Mouse (Mus musculus): ENCODE results near the gene Nme8.

Gene Nme8

DNA sequence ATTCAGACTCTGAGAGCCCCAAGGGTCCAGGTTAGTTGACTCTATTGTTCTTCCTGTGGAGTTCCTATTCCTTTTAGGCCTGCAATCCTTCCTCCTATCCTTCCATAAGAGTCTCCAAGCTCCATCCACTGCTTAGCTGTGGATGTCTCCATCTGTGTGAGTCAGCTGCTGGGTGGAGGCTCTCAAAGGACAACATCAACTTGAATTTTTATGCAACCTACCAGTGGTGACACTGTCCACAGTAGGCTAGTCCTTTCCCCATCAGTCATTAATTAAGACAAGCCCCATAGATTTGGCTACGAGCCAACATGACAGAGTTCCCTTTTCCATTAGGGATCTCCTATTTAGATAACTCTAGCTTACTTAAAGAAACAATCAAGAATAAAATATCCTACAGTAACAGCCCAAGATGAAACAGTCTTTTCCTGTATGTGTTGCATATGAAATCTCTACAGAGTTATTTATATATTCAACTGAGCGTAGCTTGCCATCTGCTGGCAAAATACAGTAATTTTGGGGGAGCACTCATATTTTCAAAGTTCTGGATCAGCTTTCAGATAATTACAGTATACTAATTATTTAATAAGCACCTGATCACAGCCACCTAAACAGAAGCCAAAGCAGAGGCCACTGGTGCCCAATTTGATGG is 57.3 kb downstream of the Nme8 start:
- no peak for DNase-seq

GRCm38 (mm10) chr13:19636131-19636530 is 61.5 kb downstream of the Nme8 start:
- DNase-seq, result peak; percentile 32 to 44

DNA sequence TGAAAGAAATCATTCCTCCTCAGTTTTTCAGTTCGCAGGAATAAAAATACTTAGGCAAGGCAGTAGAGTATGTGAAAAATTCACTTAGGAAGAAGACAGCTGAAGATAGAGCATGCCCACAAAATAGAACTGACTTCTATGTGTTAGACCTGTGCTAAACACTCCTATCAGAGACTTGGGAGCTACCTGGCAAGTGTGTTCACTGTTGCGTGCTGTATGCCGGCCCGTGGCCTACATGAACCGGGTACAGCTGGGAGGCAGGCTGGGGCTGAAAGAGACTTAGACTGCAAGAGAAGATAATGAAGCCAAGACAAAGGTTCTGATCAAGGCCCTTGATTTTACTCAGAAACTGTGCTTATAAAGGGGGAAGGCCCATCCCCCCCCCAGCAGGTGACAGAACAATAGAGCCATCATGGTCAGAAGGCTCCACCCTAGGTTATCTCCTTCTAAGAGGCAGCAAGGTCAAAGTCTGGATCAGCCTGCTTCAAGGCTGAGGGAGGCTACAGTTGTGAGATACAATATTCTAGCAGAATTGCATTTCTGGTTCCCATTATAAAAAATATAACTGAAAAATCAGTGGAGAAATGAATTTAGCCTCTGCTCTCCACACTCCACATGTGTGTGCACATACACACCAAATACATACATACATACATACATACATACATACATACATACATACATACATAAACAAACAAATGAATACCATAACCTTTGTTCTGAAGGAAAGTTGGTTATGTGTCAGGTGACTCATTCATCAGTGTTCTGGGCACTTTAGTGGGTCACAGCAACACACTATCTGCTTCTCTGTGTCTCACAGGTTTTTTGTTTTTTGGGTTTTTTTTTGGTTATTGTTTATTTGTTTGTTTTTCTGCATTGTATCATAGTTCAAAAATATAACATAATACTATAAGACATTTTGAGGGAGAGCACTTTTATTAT is 66.6 kb downstream of the Nme8 start:
- no peak for DNase-seq

DNA sequence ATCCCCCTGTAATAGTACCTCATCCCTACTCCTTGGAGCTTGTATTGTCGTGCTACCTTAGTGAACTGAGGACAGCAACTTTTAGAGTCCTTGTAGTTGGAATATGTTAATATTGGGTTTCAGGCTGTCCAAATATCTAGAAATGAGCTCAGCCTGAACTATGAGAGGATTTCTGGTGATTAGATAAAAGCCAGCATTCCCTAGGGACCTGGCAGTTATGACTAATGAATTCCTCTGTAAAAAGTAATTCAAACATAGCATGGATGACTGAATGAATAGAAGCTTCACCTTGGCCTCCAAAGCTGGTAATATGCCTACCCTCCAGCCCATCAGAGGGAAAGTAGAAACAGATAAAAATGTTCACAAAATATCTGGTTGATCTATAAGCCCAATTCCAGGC is 71.1 kb downstream of the Nme8 start:
- no peak for DNase-seq

DNA sequence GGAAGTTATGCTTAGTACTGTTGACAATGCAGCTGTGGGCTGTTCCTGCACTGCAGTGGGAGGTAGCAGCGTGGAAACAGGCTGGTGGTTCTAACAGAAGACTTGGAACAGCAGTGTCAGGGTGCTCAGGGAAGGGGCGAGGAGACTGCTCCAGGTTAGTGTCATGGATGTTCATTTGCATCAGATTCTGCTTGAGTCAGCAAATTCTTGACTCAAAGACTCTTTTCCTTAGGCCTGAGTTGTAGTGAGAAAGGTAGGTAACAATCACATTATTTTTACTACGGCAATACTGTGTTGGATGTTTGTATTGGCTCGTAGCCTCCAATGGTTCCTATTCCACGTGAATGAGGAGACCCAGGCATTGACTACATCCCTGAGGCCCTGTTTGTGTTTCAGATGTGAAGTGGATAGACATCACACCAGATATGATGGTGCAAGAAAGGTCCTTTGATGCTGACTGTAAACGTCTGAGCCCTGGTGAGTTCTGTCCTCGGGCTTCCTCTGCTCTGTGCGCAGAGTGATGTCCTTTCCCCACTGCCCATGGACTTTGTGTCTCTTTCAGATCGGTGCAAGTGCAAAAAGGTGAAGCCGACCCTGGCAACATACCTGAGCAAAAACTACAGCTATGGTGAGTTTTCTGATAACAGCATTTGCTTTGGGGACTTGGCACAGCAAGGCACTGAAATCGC is 72.8 kb downstream of the Nme8 start:
- no peak for DNase-seq

DNA sequence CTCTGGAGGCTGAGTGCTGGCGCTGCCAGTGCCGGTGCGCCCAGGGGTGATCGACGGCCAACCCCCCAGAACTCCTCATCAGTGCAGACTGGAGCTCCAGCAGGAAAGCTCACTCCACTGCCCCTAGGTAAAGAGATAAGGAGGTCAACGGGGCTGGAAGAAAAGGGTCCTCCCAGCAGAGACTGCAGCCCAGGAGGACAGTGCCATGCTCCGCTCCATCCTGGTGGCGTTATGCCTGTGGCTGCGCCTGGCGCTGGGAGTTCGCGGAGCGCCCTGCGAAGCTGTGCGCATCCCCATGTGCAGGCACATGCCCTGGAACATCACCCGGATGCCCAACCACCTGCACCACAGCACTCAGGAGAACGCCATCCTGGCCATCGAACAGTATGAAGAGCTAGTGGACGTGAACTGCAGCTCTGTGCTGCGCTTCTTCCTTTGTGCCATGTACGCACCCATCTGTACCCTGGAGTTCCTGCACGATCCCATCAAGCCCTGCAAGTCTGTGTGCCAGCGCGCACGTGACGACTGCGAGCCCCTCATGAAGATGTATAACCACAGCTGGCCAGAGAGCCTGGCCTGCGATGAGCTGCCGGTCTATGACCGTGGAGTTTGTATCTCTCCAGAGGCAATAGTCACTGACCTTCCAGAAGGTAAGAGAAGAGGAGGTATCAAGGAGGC is 74.2 kb downstream of the Nme8 start:
- DNase-seq, result peak; percentile 20 to 49

DNA sequence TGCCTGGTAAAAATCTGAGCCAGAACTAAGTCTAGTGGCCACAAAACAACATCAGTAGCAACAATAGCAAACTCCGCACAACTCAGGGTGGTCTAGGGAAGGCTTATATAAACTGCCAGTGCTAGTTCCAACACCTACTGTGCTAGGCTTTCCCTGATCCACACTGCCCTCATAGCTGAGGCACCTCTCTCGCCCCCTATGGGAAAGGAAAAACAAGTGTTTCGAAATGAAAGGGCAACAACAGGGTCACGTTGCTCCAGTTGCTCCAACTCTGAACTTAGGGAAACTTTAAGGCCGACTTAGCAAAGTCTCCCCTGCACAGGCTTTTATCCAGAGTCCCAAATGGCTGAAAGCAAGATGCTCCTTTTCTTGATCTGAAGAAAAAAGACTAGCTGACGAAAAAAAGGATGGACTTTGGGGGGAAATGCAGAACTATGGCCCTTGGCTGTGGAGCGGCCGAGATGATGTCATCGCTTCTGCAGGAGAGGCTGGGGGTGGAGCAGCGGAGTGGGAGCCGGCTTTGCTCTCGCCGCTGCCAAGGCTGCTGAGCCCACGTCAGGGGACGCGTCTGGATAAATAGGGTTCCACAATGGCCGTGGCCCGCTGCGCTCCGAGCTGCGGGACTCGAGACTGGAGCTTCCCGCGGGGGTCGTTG is 74.9 kb downstream of the Nme8 start, which contains the start of gene Sfrp4:
Sfrp4 (plus strand) TSS at position 532 of the 655 bp plus-strand sequence.
- peak; percentile 19 to 42 for DNase-seq

DNA sequence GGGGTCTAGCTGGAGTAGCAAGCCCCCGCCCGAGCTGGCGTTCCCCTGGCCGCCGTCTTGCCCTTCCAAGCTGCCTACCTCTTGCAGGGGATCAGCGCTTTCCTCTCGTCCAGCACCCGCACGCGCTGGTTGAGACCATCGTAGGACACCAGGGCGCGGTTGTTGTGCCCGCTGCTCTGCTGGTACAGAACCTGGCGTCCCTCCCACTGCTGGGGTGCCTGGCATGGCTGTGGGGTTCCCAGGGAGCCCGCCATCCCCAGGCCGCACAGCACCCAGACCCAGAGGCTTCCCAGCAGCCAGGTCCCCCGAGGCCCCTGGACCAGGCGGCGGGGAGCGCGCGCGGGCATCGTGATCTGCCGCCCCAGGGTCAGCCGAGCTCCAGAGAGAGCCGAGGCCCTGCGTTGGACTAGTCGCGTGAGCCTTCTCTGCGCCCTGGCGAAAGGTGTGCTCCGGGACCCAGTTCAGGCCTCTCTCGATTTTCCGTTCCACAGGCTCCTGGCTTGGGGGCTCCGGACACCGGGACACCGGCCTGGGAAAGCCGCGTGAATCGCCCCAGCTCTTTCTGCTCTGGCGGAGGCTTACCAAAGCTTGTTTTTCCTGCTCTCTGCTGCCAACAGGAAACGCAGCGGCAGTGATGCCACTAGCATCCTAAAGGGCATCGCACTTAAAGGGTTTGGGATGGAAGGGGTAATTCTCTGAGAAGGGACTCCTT is 78.2 kb downstream of the Nme8 start, which contains the start of gene Epdr1:
Epdr1 (minus strand) TSS at position 712 of the 712 bp plus-strand sequence.
- peak; percentile 82 to 86 for DNase-seq

DNA sequence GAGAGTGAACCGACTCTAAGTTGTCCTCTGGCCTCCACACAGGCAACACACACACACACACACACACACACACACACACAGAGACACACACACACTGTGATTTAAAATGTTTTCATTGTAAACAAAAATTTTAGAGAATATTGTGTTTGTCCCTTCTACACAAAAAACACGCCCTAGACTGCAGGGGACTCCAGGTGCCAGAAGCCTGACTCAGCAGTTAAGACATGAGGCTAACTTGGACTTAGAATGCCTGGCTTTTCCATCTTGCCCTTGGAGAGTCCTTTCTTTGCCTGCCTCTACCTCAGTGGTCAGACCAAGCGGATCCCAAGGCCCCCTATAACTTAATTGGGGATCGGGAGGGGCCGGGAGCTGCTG is 78.8 kb downstream of the Nme8 start:
- DNase-seq, result no peak

DNA sequence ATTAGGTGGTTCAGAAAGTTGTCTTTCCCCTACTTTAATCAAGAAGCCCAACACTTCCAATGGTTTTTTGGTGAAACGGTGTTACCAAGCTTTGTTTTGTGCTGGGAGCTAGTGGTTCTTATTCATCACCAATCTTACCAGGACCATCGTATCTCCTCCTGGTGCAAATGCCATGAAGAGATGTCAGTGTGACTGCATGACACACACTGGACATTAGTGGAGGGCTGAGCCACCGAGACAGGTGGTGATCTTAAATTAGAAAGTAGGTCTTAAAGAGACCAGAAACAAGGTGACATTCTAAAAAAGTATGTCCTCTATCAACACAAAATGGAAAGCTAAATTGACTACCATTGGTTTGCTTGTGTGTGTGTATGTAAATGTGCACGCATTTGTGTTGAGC is 79.5 kb downstream of the Nme8 start:
- peak; percentile 47 to 52 for DNase-seq

DNA sequence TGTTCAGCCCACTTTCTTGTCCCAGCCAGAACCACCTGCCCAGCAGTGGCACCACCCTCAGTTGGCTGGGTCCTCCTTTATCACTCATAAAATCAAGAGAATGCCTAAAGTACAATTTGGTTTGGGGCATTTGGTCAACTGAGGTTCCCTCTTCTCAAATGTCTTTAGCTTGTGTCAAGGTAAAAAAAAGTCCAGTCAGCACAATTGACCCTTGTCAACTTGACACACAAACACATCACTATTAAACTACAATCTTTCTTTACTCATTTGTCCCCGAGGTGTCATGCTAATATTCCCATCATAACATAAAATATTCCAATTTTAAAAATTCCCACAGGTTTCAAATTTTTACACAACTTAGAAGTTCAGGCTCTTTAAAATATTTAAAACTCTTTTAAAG is 83.3 kb downstream of the Nme8 start:
- DNase-seq, result no peak

DNA sequence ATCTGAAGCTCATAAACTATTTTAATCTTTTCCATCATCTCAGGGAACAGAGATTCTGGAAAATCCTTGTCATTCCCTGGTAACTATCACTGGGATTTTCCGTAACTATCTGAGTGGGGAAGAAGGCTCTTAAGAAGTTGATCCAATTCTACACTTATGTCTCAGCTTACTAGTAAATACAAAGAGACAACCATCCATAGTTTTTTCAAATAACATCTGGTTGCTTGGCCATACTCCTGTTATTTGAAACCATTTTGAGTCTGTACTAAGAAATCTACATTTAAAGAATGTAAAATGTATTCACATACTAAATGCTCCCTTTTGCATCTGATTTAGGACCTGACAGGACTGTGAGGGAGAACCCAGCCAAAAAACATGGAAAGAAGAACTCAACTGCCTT is 84.2 kb downstream of the Nme8 start:
- no peak for DNase-seq

DNA sequence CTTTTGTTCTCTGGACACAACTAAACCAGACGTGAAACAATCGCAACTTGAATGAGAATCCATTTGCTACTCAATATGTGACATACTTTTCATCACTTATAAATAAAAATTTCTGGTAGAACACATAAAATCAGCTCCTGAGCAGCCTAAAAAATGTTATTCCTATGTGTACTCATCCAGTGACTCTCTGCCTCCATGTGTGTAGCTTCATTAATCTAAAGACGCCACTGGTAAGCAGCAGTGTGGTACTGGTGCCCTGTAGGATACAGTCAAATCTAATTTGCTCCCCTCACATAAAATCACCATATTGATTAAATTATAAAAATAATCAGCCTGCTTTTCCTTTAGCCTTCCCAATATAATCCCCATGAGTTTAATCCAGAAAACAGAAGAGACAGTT is 84.6 kb downstream of the Nme8 start:
- no peak for DNase-seq

DNA sequence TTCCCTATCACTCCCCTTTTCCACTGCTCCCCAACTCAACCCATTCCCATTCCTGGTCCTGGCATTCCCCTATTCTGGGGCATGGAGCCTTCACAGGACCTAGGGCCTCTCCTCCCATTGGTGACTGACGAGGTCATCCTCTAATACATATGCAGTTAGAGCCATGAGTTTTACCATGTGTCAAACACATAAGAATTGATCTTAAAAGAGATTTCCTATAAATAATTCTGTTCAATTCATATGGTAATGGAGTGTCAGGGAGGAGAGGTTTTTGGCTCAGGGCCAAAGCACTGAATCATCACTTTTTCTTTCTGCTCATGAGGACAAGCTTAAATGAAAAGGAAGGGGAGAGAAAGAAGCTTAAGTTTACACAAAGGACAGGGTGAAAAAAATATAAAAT is 85.2 kb downstream of the Nme8 start:
- peak; percentile 33 to 46 for DNase-seq

- no peak for DNase-seq
Observed at GRCm38 (mm10) chr13:19608120-19608519, 89.5 kb downstream of the Nme8 start.

GRCm38 (mm10) chr13:19604916-19605315 is 92.7 kb downstream of the Nme8 start:
- DNase-seq, result no peak

DNA sequence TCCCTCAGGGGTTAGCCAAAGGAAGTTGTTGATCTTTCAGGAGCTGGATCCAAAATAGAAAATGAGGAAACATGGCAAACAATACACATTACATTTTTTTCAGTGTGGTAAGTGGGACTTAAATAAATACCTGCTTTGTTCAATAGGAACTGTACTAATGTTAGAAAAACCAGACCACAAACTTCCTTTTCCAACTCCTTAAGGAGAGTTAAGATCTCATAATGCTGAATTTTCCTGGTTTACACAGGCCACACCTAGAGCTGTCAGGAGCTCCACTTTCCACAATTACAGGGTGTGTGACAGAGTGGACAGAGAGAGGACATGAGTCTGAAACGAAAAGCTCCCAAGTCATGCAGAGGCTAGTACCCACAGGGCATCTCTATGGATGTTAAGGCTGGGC is 93.9 kb downstream of the Nme8 start:
- DNase-seq, result no peak

- no peak for DNase-seq
Observed at GRCm38 (mm10) chr13:19602531-19602930, 95.1 kb downstream of the Nme8 start.

DNA sequence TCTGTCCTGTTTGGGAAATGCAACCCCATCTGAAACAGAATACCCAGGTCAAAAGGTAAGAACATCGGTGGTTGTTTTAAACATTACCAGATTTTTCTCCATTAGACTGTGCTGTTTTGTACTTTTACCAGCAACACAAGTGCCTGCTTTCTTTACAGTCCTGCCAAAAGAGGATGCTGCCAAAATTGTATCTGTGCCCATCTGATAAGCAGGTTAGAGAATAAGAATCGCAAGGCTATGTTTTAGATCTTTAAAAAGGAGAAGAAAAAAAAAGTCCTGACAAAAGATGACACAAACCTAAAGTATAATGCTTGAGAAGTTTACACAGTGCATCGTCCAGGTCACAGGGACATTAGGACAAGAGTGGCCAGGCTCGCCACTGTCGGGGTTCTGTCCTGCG is 98.4 kb downstream of the Nme8 start:
- no peak for DNase-seq

DNA sequence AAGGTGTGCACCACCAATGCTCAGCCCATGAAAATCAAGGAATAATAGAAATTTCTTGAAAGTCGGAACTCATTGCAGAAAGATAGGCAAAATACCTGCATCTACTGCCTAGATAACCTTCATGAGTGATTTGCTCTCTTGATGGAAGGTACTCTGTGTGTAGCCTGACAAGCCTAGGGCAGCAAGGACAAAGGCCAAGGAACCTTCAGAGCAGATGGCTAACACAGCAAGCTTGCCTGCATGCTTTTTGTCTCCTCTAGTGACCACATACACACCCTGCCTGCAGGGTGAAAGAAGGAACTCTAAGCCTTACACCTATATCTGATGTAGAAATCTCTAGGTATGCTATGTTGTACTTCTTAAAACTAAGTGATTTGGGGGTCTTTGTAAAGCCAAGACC is 102.5 kb downstream of the Nme8 start:
- peak; percentile 21 to 34 for DNase-seq
